Mouse (Mus musculus) frontal cortex, postnatal 14 days (tissue): Measurements from ENCODE around the gene Sgip1.

ENCODE experiments used
- DNase-seq, 2 experiments: peaks; one replicate each; pipeline ENCODE4 v3.0.0; 2022; ENCODE audit warnings: low spot score in 2 of 2

Gene Sgip1

GRCm38 (mm10) chr4:102741287-102741686, at the start of gene Sgip1:
Gene Sgip1, plus strand, starts transcription at chr4:102741297.
- no peak for DNase-seq

DNA sequence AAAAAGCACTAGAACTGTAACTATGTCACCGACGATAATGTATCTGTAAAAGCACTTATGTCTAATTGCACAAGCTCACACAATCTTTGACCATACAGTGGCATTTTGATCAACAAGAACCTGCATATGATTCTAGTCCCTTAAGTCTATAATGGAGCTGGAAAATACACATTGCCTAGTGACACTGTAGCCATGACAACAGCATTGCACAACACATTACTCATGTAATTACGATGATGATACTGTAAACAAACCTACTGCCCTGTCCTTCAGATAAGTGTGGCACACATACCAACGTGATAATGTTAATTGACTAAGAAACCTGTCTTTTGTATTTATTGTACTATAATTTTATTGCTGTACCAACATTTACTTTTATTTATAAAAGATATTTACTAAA, 49.7 kb upstream of the Sgip1 start:
- DNase-seq = no peak

GRCm38 (mm10) chr4:102697966-102698365, 43.1 kb upstream of the Sgip1 start:
- DNase-seq = no peak

DNA sequence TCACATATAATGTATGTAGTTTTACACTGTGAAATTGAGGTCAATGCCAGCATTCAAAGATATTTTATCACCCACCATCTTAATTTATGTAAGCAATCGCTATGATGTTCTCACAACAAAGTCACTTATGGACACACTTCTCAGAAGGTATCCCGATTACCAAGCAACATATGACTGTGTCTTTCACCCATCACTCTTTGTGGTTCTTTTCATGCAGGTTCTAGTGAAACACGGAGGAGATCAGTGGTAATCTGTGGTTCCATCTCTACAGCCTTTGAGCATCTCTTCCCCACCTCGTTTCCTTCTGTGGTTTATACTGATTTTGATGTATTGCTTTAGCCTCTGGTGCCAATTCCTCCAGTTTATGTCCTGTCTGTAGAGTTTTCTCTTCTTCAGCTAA, 29.4 kb upstream of the Sgip1 start:
- no peak for DNase-seq

DNA sequence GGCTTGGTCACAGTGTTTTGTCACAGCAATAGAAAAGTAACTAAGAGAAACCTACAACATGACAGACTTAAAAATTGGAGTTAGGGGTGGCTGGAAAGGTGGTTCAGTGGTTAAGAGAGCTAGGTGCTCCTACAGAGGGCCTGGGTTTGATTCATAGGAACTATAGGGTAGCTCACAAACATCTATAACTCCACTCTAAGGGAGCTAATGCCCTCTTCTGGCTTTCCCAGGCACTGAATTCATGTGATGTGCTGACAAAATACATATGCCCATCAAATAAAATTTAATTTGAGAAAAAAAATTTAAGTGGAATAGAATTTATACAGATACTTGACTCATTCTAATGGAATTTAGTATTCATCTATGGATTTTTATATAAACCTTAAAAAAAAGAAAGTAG, 25.6 kb upstream of the Sgip1 start:
- DNase-seq = no peak

DNA sequence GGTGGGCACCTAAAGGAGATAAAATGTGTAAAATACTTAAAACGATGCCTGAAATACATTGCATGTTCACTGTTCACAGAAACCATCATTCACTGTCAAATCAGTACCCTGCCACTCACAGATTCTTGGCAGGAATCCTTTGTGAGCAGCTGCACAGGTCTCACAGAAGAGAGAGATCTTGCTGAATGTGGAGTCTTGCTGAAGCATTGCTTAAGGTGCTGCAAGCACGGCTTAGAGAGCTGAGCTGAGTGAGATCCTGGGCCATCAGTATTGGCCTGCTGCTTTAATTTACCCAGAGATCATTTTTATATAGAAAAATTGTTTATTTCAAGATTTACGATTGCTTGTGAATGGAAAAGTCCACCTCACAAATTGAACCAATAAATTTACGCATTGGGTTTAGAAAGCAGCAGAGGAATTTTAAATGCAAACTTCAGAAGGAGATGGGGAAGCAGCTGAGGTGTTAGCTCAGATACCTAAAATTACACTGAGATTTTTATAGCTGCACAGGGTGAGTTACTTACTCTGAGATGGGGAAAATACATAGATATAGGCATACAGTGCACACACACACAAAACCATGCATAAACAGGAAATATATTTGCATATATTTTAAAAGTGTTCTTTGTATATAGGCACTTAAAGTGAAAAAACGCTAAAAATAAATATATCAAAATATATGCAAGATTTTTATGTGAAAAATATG, 23.8 kb upstream of the Sgip1 start:
- no peak for DNase-seq

DNA sequence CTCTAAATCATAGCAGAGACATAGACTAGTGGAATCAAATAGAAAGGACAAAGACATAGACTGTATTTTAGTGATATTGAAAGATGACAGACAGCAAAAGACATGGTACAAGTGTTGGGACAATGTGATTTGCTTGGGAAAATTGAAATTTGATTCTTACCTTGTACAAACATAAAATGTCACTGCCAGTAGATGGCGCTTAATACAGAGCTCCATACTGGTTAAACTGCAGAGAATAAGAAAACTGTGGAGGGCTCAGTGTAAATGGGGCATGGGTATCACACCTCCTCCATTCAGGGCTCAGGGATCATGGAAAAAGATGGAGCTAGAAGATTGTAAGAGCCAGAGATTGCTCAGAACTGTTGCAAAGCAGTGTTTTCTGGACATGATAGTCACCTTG, 21.6 kb upstream of the Sgip1 start:
- DNase-seq = no peak

- no peak for DNase-seq
Measured at GRCm38 (mm10) chr4:102719951-102720350, 21.1 kb upstream of the Sgip1 start.

DNA sequence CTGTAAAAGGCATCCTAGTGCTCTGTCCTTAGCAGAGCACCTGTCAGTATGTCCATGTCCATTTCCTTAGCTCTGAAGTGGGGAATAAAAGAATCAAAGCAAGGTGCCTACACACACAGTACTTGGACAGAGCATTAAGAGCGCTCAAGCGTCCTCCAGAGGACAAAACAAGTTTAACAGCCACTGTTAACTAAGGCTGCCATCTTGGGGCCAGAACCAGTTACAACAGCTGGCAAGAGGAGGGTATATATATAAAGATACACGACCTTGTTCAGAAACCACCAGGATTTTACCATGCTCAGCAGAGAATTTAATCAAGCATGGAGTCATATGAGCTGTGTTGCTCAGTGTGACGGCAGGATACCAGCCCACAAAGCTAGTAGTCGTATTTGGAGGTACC, 16.7 kb upstream of the Sgip1 start:
- no peak for DNase-seq

DNA sequence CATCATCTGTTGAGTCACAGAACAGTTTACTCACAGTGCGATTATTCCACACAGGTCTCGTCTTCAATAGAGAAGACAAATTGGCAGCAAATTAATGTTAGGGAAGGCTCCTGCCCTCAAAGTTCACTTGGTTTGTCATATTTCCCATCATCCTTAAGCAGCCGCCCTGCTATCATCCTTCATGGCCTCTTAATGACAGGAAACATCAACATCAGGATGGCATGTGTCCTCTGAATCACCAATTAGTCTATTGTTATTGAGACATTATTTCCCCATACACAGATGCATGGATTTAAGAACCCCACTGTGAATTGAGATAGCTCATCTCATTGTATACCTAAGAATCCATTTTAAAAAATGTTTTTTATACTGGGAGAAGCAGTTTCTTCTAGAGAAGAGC, 10.1 kb upstream of the Sgip1 start:
- DNase-seq = no peak

DNA sequence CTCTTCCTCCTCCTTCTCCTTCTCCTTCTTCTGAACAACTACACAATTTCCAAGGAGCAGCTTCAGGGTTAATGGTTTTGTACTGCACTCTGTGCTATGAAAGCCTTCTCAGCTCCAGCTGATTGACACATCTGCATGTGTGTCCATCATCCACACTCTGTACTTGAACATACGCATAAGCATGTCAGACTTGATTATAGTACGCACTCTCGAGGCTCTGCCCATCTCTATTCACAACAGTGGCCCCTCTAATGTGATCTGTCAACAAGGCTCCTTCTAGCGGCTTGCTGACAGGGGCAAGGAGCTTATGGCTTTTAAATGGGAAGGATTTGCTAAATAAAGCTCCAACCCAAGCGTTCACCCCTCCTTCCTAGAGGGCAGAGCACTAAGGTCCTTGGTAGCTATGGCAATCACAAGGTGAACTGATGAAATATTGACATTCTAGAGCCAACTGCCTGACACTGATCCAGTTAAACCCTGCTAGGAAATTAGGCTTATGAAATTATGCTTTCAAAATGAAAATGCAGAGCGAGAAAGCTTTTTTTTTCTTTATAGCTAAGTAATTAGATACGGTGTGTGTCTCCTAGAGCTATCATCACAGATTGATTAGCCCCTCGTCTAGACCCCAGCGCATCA, 7.0 kb upstream of the Sgip1 start:
- no peak for DNase-seq

- no peak for DNase-seq
Measured at GRCm38 (mm10) chr4:102753334-102754090, 12.4 kb downstream of the Sgip1 start.

GRCm38 (mm10) chr4:102759095-102759890, 18.2 kb downstream of the Sgip1 start:
- DNase-seq = peak; percentile 49 to 54

DNA sequence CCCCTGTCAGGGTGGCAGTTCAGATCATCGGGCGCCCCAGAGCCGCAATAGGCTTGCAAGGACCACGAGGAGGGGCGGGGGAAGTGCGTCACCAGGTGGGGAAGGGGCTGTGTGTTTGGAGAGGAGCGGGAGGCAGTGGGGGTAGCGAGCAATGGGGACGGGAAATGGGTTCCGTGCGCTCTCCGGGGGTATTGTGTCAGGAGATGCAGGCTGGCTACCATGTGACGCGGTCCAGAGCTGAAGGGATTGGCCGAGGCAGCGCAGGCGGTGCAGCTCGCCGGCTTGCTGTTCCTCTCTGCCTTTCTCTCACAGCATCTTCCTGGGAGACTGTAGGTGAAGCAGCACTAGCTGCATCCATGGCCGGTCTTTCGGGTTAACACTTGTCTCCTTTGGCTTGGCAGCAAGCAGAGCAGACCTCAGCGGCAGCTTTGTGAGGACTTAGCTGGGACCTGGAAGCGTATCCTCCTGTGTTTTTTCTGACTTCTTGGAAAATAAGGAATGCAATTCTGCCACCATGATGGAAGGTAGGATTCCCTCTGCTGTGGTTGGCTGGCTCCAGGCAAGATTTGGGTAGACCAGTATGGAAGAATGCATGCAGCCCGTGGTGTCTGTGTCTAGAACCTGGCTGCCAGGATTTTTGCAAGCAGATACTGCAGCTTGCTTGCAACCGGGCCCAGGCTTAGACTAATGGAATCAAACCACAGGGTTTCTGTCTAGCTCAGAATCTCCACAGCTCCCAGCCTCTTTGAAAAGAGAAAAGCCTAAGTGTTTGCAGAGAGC, 19.1 kb downstream of the Sgip1 start:
- DNase-seq = peak; percentile 85 to 91

DNA sequence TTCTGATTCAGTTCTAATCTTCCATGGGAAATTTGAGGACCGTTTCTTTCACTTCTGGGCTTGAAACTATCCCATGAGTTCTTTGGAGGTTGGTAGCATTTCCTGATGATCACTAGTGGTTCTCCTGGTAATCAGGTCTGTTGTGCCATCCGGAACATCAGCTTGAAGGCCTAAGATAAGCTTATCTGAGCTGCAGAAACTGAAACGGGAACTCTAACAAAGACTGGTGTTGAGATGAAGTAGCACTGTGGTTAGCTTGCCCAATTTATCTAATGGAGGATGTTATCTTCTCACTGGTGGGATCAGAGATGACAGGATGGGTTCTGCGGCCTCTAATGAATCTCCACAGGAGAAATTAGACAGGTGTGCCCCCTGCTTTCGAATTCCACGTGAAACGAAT, 21.0 kb downstream of the Sgip1 start:
- no peak for DNase-seq

DNA sequence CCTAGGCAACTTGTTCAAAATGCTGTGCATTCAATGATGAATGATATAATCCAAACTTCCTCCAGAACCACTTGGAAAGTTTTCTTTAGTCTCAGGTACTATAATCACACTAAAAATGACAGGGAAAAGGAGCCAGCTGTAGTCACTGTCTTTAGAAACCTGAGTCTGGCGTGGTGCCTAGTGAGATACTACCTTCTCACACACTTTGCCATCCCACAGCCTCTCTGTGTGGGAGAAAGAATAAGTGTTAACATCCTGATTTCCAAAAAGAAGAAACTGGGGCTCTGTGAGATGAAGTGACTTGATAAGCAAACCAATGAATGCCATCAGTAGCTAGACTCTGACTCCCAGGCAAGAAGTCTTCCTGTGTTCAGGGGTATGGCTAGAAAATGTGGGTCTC, 28.0 kb downstream of the Sgip1 start:
- DNase-seq = no peak

GRCm38 (mm10) chr4:102769936-102770335, 28.8 kb downstream of the Sgip1 start:
- no peak for DNase-seq

- no peak for DNase-seq
Measured at GRCm38 (mm10) chr4:102771598-102772357, 30.7 kb downstream of the Sgip1 start.

- DNase-seq = no peak
Measured at GRCm38 (mm10) chr4:102773225-102773624, 32.1 kb downstream of the Sgip1 start.

GRCm38 (mm10) chr4:102773841-102774240, 32.7 kb downstream of the Sgip1 start:
- no peak for DNase-seq

- no peak for DNase-seq
Measured at GRCm38 (mm10) chr4:102774549-102774948, 33.5 kb downstream of the Sgip1 start.
